Mouse (Mus musculus): ENCODE results near the gene Phyhd1. TPM values are rescaled to one million over a fixed set of nuclear protein-coding genes. Genes with fewer than 3 reads are reported as not detected.

Phyhd1 gene
- polyA plus RNA-seq, 1 experiment from 2014 or later, result 14.1 TPM

DNA sequence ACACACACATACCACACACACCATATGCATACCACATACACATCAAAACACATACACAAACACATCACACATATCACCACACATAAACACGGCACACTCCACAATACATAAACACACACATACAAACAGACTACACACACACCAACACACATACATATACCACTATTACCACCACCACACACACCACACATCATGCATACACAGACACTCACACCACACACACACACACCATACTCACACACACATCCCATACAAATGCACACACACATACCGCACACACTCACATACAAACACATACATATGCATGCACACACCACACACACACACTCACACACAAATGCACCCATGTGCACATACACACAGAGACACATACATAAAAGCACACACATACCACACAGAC lies 1.5 kb downstream of the Phyhd1 start:
- WGBS, result 91% methylated on average over 2 of the region's 2 CpGs

DNA sequence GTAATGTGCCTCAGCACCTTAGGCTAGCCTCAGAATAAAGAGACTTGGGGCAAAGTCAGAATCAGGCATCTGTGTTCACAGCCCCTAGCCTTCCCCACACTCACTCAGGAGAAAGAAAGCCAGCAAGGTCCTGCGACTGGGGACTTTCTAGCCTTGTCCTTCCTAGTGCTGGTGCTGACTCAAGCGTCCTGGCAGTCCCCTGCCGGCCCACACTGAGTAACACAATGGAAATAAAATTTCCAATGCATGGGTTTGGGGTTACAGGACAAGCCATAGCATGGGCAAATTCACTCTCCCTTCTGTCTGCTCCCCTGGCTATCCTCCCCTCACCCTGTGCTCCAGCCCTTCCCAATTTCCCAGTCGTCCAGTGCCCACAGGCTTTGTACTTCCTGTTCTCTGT lies 2.4 kb downstream of the Phyhd1 start:
- no peak overlapping the region for H3K27ac ChIP-seq (ENCODE audit: low read depth)
- H3K4me3 ChIP-seq (ENCODE audit: low read depth, low read length), result no peak overlapping the region
- H3K36me3 ChIP-seq (ENCODE audit: control insufficient read depth, insufficient read depth, low read length), result peaks cover 13% of the 10 kb centered on the region
- H3K4me2 ChIP-seq (ENCODE audit: low read length), result no peak overlapping the region
- H3K9ac ChIP-seq (ENCODE audit: low read length), result no peak overlapping the region
- no peaks in the 10 kb centered on the region for H3K27me3 ChIP-seq (replicated peaks; ENCODE audit: control insufficient read depth, insufficient read depth, low read length)
- DNase-seq (ENCODE audit: low spot score) (no peak), ATAC-seq (replicated peaks; ENCODE audit: low FRiP score, low TSS enrichment, low read depth) (no peak)
- WGBS, result 59% methylated on average over 4 of the region's 4 CpGs
- peaks cover 29% of the 10 kb centered on the region for H3K4me1 ChIP-seq (replicated peaks; ENCODE audit: control insufficient read depth, insufficient read depth, low read length)
- H3K9me3 ChIP-seq (ENCODE audit: control insufficient read depth, low read length), result no peaks in the 10 kb centered on the region

More for the DNA sequence above, 1.5 kb downstream of the Phyhd1 start:
- H3K9me3 ChIP-seq (ENCODE audit: control insufficient read depth, low read length), result no peaks in the 10 kb centered on the region
- DNase-seq (ENCODE audit: low spot score), result no peak
- peaks cover 20% of the 10 kb centered on the region for H3K36me3 ChIP-seq (ENCODE audit: control insufficient read depth, insufficient read depth, low read length)
- H3K4me2 ChIP-seq (ENCODE audit: low read length), result no peak overlapping the region
- H3K4me1 ChIP-seq (replicated peaks; ENCODE audit: control insufficient read depth, insufficient read depth, low read length), result peaks cover 29% of the 10 kb centered on the region
- H3K9ac ChIP-seq (ENCODE audit: low read length), result no peak overlapping the region
- H3K27me3 ChIP-seq (replicated peaks; ENCODE audit: control insufficient read depth, insufficient read depth, low read length), result no peaks in the 10 kb centered on the region
- peak overlapping the region; percentile 79; the same call in 1 of the 2 replicates for H3K27ac ChIP-seq (ENCODE audit: low read depth)
- no peak for ATAC-seq (replicated peaks; ENCODE audit: low FRiP score, low TSS enrichment, low read depth)
- no peak overlapping the region for H3K4me3 ChIP-seq (ENCODE audit: low read depth, low read length)

DNA sequence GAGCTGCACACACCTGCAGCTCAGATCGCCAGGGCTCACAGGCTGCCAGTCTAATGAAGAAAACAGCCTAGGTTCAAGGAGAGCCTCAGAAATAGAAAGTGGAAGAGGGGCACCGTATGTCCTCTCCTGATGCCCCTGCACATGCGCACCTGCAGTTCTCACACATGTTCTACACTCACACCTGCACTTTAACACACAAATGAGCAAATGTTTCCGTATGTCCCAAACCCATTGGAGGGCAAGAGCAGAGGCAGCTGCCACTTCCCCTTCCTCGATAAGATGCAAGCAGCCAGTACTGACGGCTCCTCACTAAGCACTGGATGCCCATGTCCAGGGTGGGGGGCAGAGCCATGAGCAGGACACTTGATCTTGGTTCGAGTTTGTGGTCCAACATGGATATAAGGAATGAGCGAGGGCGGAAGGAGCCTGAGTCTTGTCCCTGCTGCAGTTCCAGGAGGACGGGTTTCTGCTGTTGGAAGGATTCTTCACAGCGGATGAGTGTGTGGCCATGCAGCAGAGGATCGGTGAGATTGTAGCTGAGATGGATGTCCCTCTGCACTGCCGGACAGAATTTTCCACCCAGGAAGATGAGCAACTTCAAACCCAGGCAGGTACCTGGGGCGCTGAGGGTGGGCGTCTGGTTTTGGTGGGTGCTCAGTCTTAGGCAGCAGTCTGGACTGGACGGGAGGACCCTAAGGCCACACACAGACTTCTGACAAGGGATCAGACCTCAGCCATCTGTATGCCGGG lies 3.4 kb downstream of the Phyhd1 start:
- peaks cover 29% of the 10 kb centered on the region for H3K4me1 ChIP-seq (replicated peaks; ENCODE audit: control insufficient read depth, insufficient read depth, low read length)
- H3K9me3 ChIP-seq (ENCODE audit: control insufficient read depth, low read length), result no peaks in the 10 kb centered on the region
- peak overlapping the region; percentile 54 for H3K27ac ChIP-seq (ENCODE audit: low read depth)
- DNase-seq (ENCODE audit: low spot score) (no peak), ATAC-seq (replicated peaks; ENCODE audit: low FRiP score, low TSS enrichment, low read depth) (no peak)
- H3K27me3 ChIP-seq (replicated peaks; ENCODE audit: control insufficient read depth, insufficient read depth, low read length), result no peaks in the 10 kb centered on the region
- H3K4me2 ChIP-seq (ENCODE audit: low read length), result no peak overlapping the region
- peaks cover 3% of the 10 kb centered on the region for H3K36me3 ChIP-seq (ENCODE audit: control insufficient read depth, insufficient read depth, low read length)
- H3K4me3 ChIP-seq (ENCODE audit: low read depth, low read length), result no peak overlapping the region
- 87% methylated on average over 17 of the region's 17 CpGs for WGBS
- H3K9ac ChIP-seq (ENCODE audit: low read length), result no peak overlapping the region

DNA sequence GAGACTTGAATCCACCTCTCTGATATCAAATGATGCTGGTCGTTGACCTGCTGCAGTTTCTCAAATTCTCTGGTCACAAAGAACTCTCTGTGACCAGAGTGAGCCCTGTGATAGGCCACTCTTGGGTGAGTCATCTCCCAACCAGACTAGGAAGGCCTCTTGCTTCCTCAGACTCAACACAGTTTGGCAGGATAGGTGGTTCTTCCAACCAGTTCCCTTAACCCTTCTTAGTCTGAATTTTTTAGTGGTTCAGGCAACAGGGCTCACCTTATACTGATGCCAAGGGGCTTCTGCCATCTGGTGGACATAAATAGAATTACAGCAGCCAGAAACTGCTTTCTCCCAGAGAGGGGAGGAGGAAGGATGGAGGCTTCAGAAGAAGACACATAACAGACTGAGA lies 4.1 kb downstream of the Phyhd1 start:
- Histone ChIP-seq H3K9me3 (ENCODE audit: control insufficient read depth, low read length) (no peaks in the 10 kb centered on the region), H3K4me3 (ENCODE audit: low read depth, low read length) (no peak overlapping the region), H3K36me3 (ENCODE audit: control insufficient read depth, insufficient read depth, low read length) (no peaks in the 10 kb centered on the region), H3K4me2 (ENCODE audit: low read length) (no peak overlapping the region), H3K27ac (ENCODE audit: low read depth) (peak overlapping the region; percentile 54; the same call in 1 of the 2 replicates), H3K27me3 (replicated peaks; ENCODE audit: control insufficient read depth, insufficient read depth, low read length) (no peaks in the 10 kb centered on the region), H3K9ac (ENCODE audit: low read length) (no peak overlapping the region), H3K4me1 (replicated peaks; ENCODE audit: control insufficient read depth, insufficient read depth, low read length) (peaks cover 22% of the 10 kb centered on the region)
- ATAC-seq (replicated peaks; ENCODE audit: low FRiP score, low TSS enrichment, low read depth) (peak; percentile 91), DNase-seq (ENCODE audit: low spot score) (peak; percentile 69)
- 10% methylated on average over 1 of the region's 1 CpGs for WGBS

DNA sequence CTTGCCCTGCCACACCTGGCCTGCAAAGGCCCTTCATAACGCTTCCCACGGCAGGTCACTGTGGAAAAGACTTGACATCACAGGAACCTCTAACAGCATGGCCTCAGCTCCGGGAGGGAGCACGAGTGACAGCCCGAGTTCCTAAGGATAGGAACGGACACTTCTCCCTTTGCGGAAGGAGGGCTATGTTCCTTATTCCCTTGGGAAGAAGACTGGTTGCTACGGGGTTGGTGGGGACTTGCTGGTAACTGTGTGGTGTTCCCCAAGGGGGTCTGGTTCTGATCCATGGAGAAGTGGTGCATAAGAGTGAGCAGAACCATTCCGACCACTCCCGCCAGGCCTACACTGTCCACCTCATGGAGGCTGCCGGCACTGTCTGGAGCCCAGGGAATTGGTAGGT lies 14.7 kb downstream of the Phyhd1 start, which contains the start of gene Gm28038:
Gene Gm28038 (plus strand): TSS at position 301 of the 400 bp plus-strand sequence.
- Histone ChIP-seq H3K27me3 (replicated peaks; ENCODE audit: control insufficient read depth, insufficient read depth, low read length) (no peaks in the 10 kb centered on the region), H3K4me3 (ENCODE audit: low read depth, low read length) (no peak within 1 kb of the TSS), H3K9ac (ENCODE audit: low read length) (no peak within 1 kb of the TSS), H3K27ac (ENCODE audit: low read depth) (no peak within 1 kb of the TSS), H3K4me2 (ENCODE audit: low read length) (no peak within 1 kb of the TSS), H3K4me1 (replicated peaks; ENCODE audit: control insufficient read depth, insufficient read depth, low read length) (peaks cover 10% of the 10 kb centered on the region), H3K36me3 (ENCODE audit: control insufficient read depth, insufficient read depth, low read length) (no peaks in the 10 kb centered on the region), H3K9me3 (ENCODE audit: control insufficient read depth, low read length) (no peaks in the 10 kb centered on the region)
- DNase-seq (ENCODE audit: low spot score) (no peak), ATAC-seq (replicated peaks; ENCODE audit: low FRiP score, low TSS enrichment, low read depth) (no peak)
- WGBS, result 94% methylated on average over 11 of the region's 11 CpGs

DNA sequence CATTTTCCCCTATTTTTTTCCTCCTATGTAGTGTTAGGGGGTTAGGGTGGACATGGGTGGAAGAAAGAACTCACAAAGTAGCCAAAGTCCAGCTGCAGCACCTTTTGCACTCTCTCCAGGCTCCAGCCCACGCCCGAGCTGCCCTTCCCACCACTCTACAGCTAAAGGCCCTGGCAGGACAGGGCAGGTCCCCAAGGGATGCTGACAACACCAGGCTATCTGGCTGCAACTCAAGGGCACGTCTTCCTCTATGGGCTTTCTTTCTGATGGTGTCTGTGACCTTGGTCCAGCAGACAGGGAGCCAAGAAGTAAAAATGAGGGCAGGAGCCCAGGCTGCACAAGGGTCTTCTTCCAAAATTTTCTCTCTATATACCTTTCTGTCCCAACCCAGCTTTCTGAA lies 15.6 kb downstream of the Phyhd1 start:
- H3K4me1 ChIP-seq (replicated peaks; ENCODE audit: control insufficient read depth, insufficient read depth, low read length), result peaks cover 10% of the 10 kb centered on the region
- H3K27me3 ChIP-seq (replicated peaks; ENCODE audit: control insufficient read depth, insufficient read depth, low read length), result no peaks in the 10 kb centered on the region
- H3K4me2 ChIP-seq (ENCODE audit: low read length), result no peak overlapping the region
- WGBS, result 74% methylated on average over 3 of the region's 3 CpGs
- no peaks in the 10 kb centered on the region for H3K36me3 ChIP-seq (ENCODE audit: control insufficient read depth, insufficient read depth, low read length)
- no peak for ATAC-seq (replicated peaks; ENCODE audit: low FRiP score, low TSS enrichment, low read depth)
- H3K9me3 ChIP-seq (ENCODE audit: control insufficient read depth, low read length), result no peaks in the 10 kb centered on the region
- H3K4me3 ChIP-seq (ENCODE audit: low read depth, low read length), result no peak overlapping the region
- no peak overlapping the region for H3K27ac ChIP-seq (ENCODE audit: low read depth)
- H3K9ac ChIP-seq (ENCODE audit: low read length), result no peak overlapping the region
- no peak for DNase-seq (ENCODE audit: low spot score)

DNA sequence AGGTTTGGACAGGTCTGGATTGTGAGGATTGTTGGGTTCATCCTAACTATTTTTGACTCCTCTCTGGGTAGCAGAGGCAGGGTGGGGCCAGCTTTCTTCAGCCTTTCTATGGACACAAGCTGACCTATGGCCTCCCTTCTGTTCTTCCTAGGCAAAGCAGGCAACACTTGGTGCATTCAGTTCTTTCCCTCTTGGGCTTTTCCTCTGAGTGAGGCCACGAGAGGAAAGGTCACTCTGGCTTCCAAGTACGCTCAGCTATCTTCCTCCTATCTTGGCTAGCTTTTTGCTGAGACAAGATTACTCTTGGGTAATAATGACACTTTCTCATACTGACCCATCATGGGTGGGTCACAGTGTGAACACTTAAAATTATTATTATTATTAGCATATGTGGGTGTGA lies 17.2 kb downstream of the Phyhd1 start:
- WGBS, result 92% methylated on average over 2 of the region's 2 CpGs

DNA sequence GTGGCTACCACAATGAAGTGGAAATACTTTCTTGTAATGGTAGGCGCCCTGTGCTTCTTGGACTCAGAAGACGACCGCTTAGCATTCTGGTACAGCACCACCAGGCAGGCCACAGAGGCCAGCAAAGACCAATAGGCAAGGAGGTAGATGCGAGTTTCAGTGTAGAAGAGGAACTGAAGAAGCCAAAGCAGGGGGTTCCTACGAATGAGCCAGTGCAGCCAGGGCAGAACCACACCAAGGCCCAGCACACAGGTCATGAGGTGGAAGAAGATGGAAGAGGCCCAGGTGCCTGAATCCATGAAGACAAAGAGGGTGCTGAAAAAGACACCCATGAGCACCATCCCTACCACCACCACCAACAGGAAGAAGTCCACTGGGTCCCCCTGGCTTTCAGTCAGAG lies 19.0 kb downstream of the Phyhd1 start:
- H3K9me3 ChIP-seq (ENCODE audit: control insufficient read depth, low read length), result no peaks in the 10 kb centered on the region
- WGBS, result 91% methylated on average over 5 of the region's 5 CpGs
- H3K4me2 ChIP-seq (ENCODE audit: low read length), result peak overlapping the region; percentile 92
- no peak overlapping the region for H3K27ac ChIP-seq (ENCODE audit: low read depth)
- ATAC-seq (replicated peaks; ENCODE audit: low FRiP score, low TSS enrichment, low read depth) (no peak), DNase-seq (ENCODE audit: low spot score) (no peak)
- peaks cover 22% of the 10 kb centered on the region for H3K4me1 ChIP-seq (replicated peaks; ENCODE audit: control insufficient read depth, insufficient read depth, low read length)
- no peak overlapping the region for H3K9ac ChIP-seq (ENCODE audit: low read length)
- no peaks in the 10 kb centered on the region for H3K36me3 ChIP-seq (ENCODE audit: control insufficient read depth, insufficient read depth, low read length)
- no peaks in the 10 kb centered on the region for H3K27me3 ChIP-seq (replicated peaks; ENCODE audit: control insufficient read depth, insufficient read depth, low read length)
- H3K4me3 ChIP-seq (ENCODE audit: low read depth, low read length), result peak overlapping the region; percentile 100

More for the DNA sequence above, 17.2 kb downstream of the Phyhd1 start:
- DNase-seq (ENCODE audit: low spot score) (no peak), ATAC-seq (replicated peaks; ENCODE audit: low FRiP score, low TSS enrichment, low read depth) (no peak)
- Histone ChIP-seq H3K36me3 (ENCODE audit: control insufficient read depth, insufficient read depth, low read length) (no peaks in the 10 kb centered on the region), H3K4me1 (replicated peaks; ENCODE audit: control insufficient read depth, insufficient read depth, low read length) (peaks cover 22% of the 10 kb centered on the region), H3K9ac (ENCODE audit: low read length) (no peak overlapping the region), H3K4me3 (ENCODE audit: low read depth, low read length) (no peak overlapping the region), H3K27ac (ENCODE audit: low read depth) (no peak overlapping the region), H3K4me2 (ENCODE audit: low read length) (no peak overlapping the region), H3K27me3 (replicated peaks; ENCODE audit: control insufficient read depth, insufficient read depth, low read length) (no peaks in the 10 kb centered on the region), H3K9me3 (ENCODE audit: control insufficient read depth, low read length) (no peaks in the 10 kb centered on the region)

Data from intestine, embryonic 14.5 days (tissue).